Mouse (Mus musculus) limb, embryonic 14.5 days (tissue): ENCODE data around the gene Bicdl2. TPM values are rescaled to one million over a fixed set of nuclear protein-coding genes. Genes with fewer than 3 reads are reported as not detected.

Experiments used
- ATAC-seq: fragments of 200-750 bp; cut with Nextera tagmentation; 2 replicates; pipeline ENCODE4 v1.8.0; 2017; ENCODE audit warnings: low read depth, moderate number of reproducible peaks, moderate TSS enrichment; ENCODE audit not compliant: low FRiP score
- DNase-seq: peaks from one replicate; pipeline ENCODE4 v3.0.0-alpha.2; 2015; ENCODE audit warnings: low spot score
- H3K27ac ChIP-seq: fragments of 300-500 bp; sonication (generic); replicated peaks from 2 replicates; pipeline ENCODE4 v1.5.1; 2014; ENCODE audit warnings: low read depth, mild to moderate bottlenecking, low read length, moderate library complexity, mixed read lengths
- H3K27me3 ChIP-seq: fragments of 300-500 bp; sonication (generic); 2 replicates; pipeline ENCODE4 v1.6.1; 2014; ENCODE audit warnings: low read length, mixed read lengths; ENCODE audit not compliant: control insufficient read depth, insufficient read depth
- H3K36me3 ChIP-seq: fragments of 300-500 bp; sonication (generic); 2 replicates; pipeline ENCODE4 v1.6.1; 2014; ENCODE audit warnings: mild to moderate bottlenecking, low read length, moderate library complexity, mixed read lengths; ENCODE audit not compliant: control insufficient read depth, insufficient read depth
- H3K4me1 ChIP-seq: fragments of 300-500 bp; sonication (generic); 2 replicates; pipeline ENCODE4 v1.6.1; 2014; ENCODE audit warnings: antibody characterized with exemption, low read length, mixed read lengths; ENCODE audit not compliant: control insufficient read depth, insufficient read depth
- H3K4me2 ChIP-seq: fragments of 300-500 bp; sonication (generic); replicated peaks from 2 replicates; pipeline ENCODE4 v1.6.1; 2014; ENCODE audit warnings: low read depth, mild to moderate bottlenecking, low read length, moderate library complexity; ENCODE audit not compliant: severe bottlenecking
- H3K4me3 ChIP-seq: fragments of 300-500 bp; sonication (generic); replicated peaks from 2 replicates; pipeline ENCODE4 v1.5.1; 2014; ENCODE audit warnings: low read length
- H3K9ac ChIP-seq: fragments of 300-500 bp; sonication (generic); 2 replicates; pipeline ENCODE4 v1.6.1; 2014; ENCODE audit warnings: mild to moderate bottlenecking, low read depth, low read length, moderate library complexity; ENCODE audit not compliant: severe bottlenecking
- H3K9me3 ChIP-seq: fragments of 300-500 bp; sonication (generic); 2 replicates; pipeline ENCODE4 v1.6.1; 2016; ENCODE audit warnings: low read length; ENCODE audit not compliant: control insufficient read depth
- POLR2A ChIP-seq: fragments of 200-500 bp; IDR thresholded peaks from 2 replicates; pipeline ENCODE4 v1.8.0; 2012; ENCODE audit warnings: inconsistent platforms, mild to moderate bottlenecking, moderate library complexity, borderline replicate concordance; ENCODE audit not compliant: insufficient read depth, insufficient read length; ENCODE audit errors: extremely low read depth
- WGBS: fragments of 180-500 bp; shearing (Covaris S2); extraction: QIAGEN DNeasy Blood & Tissue Kit; methylation state at CpG from one replicate; pipeline ENCODE4 v1.1.7; 2014; 5-methylcytosine and 5-hydroxymethylcytosine counted together
- polyA plus RNA-seq, 2 experiments: library from polyadenylated mRNA; depleted of rRNA in 1 of 2; stranded (reverse) in 1 of 2; unstranded in 1 of 2; fragments of >200 nt; fragmentation: Nextera tagmentation in 1 of 2; extraction: Ambion mirVana in 1 of 2; gene quantifications; 2 replicates each; pipeline versions ENCODE4 v1.2.1 to v1.2.3; 2012 to 2014

Bicdl2 gene
- polyA plus RNA-seq, 2 experiments: 2.8 to 5.8 TPM

DNA sequence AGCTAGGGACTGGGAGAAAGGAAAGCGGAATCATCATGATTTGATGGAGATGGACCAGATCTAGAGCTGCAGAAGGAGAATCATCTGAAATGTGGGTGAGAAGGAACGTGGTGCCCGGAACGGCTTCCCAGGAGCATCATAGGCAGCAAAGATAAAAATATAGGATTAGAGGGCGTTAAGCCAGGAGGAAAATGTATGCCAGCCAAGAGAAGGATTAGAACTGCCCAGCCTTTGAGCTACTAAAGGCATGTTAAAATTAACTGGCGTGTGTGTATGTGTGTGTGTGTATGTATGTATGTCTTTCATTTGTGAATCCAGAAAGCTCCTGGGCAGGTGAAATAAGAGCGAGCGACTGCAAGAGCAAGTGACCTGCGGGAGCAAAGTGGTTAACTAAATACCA is 43.0 kb downstream of the Bicdl2 start:
- peaks cover 27% of the 10 kb centered on the region for H3K27me3 ChIP-seq
- H3K36me3 ChIP-seq: no peaks in the 10 kb centered on the region
- H3K4me3 ChIP-seq: no peak overlapping the region
- ATAC-seq: no peak
- peaks cover 3% of the 10 kb centered on the region; the same call in 1 of the 2 replicates for H3K4me1 ChIP-seq
- WGBS: 85% methylated on average over 9 of the region's 9 CpGs
- TF ChIP-seq POLR2A: no peak
- no peak overlapping the region for H3K9ac ChIP-seq
- no peak overlapping the region for H3K27ac ChIP-seq
- H3K4me2 ChIP-seq: no peak overlapping the region
- H3K9me3 ChIP-seq: no peaks in the 10 kb centered on the region
- no peak for DNase-seq

DNA sequence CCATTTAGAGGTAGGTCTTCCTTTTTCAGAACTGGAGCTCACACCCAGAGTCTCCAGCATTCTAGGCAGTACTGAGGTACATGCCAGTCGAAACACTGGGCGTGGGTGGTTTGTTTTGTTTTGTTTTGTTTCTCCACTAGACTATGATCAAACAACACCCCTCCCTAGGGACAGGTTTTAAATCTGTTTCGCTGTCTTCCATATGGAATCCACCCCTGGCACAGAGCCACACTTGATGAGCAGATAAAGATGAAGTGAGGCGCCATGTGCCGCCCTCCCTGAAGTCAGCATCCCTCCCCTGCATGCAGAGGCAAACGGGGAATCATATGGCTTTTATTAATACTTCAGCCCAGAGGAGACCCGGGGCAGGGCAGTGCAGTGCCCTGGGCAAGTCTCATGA is 44.4 kb downstream of the Bicdl2 start:
- TF ChIP-seq POLR2A: no peak
- 31% methylated on average over 7 of the region's 7 CpGs for WGBS
- H3K27ac ChIP-seq: no peak overlapping the region
- no peak overlapping the region for H3K9ac ChIP-seq
- peaks cover 14% of the 10 kb centered on the region for H3K27me3 ChIP-seq
- H3K4me2 ChIP-seq: no peak overlapping the region
- H3K4me3 ChIP-seq: no peak overlapping the region
- DNase-seq (peak; percentile 50), ATAC-seq (no peak)
- H3K4me1 ChIP-seq: no peaks in the 10 kb centered on the region
- no peaks in the 10 kb centered on the region for H3K36me3 ChIP-seq
- no peaks in the 10 kb centered on the region for H3K9me3 ChIP-seq

DNA sequence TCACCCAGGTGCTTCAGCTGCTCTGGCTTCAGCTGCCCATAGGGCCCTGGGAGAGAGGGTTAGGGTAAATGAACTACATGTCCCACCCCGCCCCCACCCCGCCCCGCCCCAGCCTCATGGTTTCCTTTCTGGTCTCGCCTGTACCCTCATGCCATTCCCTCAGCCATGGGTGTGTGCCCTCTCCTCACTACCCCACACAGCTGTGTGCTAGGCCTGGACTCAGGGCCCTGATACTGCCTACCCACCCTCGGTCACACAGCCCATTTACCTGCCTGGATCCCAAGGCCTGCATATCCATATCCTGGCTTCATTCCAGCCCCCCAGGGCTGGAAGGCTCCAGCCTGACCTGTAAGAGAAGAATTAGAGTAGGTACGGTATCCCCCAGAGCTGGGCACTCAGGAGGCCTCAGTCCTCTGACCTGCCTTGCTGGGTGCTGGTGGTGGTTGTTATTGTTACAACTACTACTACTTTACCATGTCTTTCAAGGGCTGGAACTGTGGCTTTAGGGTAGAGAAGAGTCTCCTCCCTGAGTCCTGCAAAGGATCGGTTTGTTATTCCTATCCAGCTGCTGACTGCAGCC is 45.3 kb downstream of the Bicdl2 start:
- ATAC-seq: no peak
- Histone ChIP-seq H3K36me3 (no peaks in the 10 kb centered on the region), H3K4me2 (no peak overlapping the region), H3K4me1 (no peaks in the 10 kb centered on the region), H3K27me3 (peaks cover 5% of the 10 kb centered on the region), H3K27ac (no peak overlapping the region), H3K4me3 (no peak overlapping the region), H3K9me3 (no peaks in the 10 kb centered on the region), H3K9ac (no peak overlapping the region)
- no peak for DNase-seq
- no peak for TF ChIP-seq POLR2A
- 69% methylated on average over 7 of the region's 7 CpGs for WGBS

DNA sequence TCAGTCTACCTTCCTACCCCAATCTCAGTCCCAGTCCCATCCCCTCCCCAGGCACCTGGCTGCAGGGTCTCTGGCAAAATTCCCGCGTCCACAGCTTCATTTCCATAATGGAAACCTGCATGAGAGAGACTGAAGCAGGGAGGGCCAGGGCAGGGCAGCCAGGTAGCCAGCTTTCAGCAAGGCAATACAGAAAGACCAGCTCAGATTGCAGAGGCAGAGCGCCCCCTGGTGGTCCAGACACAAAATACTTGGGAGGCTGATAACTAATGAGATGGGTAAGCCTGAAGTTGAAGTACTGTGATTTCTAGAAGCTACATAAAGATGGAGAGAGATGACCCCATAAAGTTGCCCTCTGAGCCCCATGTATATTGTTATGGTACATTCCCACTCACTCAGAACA is 45.9 kb downstream of the Bicdl2 start:
- Histone ChIP-seq H3K4me3 (no peak overlapping the region), H3K4me2 (no peak overlapping the region), H3K36me3 (no peaks in the 10 kb centered on the region), H3K9me3 (no peaks in the 10 kb centered on the region), H3K27ac (no peak overlapping the region), H3K4me1 (no peaks in the 10 kb centered on the region), H3K27me3 (no peaks in the 10 kb centered on the region), H3K9ac (no peak overlapping the region)
- TF ChIP-seq POLR2A: no peak
- peak; percentile 72 for DNase-seq
- no peak for ATAC-seq
- WGBS: 6% methylated on average over 3 of the region's 3 CpGs

DNA sequence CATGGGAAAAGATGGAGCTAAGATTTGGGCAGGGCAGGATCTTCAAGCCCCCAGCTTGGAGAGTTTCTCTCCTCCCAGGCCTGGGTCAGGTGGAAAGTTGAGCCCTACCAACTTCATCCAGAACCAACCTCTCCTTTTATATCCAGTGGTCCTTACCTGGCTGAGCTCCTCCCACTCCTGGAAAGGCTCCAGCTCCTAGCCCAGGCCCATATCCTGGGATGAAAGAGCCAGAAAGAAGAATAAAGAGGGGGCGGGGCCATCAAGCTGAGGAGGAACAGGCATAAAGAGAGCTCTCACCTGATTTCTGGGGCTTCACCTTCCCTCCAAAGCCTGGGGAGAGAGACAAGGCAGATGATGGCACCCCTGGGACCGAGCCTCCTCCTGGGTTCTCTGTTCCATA is 56.7 kb downstream of the Bicdl2 start:
- Histone ChIP-seq H3K4me2 (no peak overlapping the region), H3K27ac (no peak overlapping the region), H3K36me3 (no peaks in the 10 kb centered on the region), H3K9ac (no peak overlapping the region), H3K9me3 (no peaks in the 10 kb centered on the region), H3K4me3 (no peak overlapping the region), H3K27me3 (no peaks in the 10 kb centered on the region), H3K4me1 (no peaks in the 10 kb centered on the region)
- TF ChIP-seq POLR2A: no peak
- 63% methylated on average over 2 of the region's 2 CpGs for WGBS
- ATAC-seq: no peak
- DNase-seq: no peak

Other genes with a start within 250 kb of the Bicdl2 start
- not detected in 2 replicates for gene Vmn2r117, start 180.8 kb upstream of the Bicdl2 start, polyA plus RNA-seq (2012; rRNA removed)
- not detected in 2 replicates for gene Vmn2r117, start 180.8 kb upstream of the Bicdl2 start, polyA plus RNA-seq (2014; fragmentation: Nextera tagmentation; extraction: Ambion mirVana)
- gene Zfp213, start 96.3 kb upstream of the Bicdl2 start, polyA plus RNA-seq (2012; rRNA removed): 16.3 and 21.1 TPM in 2 replicates
- 17.4 and 18.1 TPM in 2 replicates for gene Zfp213, start 96.3 kb upstream of the Bicdl2 start, polyA plus RNA-seq (2014; fragmentation: Nextera tagmentation; extraction: Ambion mirVana)
- 27.6 and 33.8 TPM in 2 replicates for gene Zfp13, start 61.0 kb upstream of the Bicdl2 start, polyA plus RNA-seq (2012; rRNA removed)
- gene Zfp13, start 61.0 kb upstream of the Bicdl2 start, polyA plus RNA-seq (2014; fragmentation: Nextera tagmentation; extraction: Ambion mirVana): 16.2 and 16.3 TPM in 2 replicates
- 0.63 and 1.00 TPM in 2 replicates for gene Zscan10, start 59.6 kb upstream of the Bicdl2 start, polyA plus RNA-seq (2012; rRNA removed)
- gene Zscan10, start 59.6 kb upstream of the Bicdl2 start, polyA plus RNA-seq (2014; fragmentation: Nextera tagmentation; extraction: Ambion mirVana): 0.33 TPM in 1 of 2 replicates, not detected in the other
- 1.0 and 1.4 TPM in 2 replicates for gene Mmp25, start 15.2 kb upstream of the Bicdl2 start, polyA plus RNA-seq (2012; rRNA removed)
- 0.76 and 0.80 TPM in 2 replicates for gene Mmp25, start 15.2 kb upstream of the Bicdl2 start, polyA plus RNA-seq (2014; fragmentation: Nextera tagmentation; extraction: Ambion mirVana)
- 63.4 and 73.3 TPM in 2 replicates for gene Hcfc1r1, start 13.1 kb downstream of the Bicdl2 start, polyA plus RNA-seq (2012; rRNA removed)
- 85.3 and 85.4 TPM in 2 replicates for gene Hcfc1r1, start 13.1 kb downstream of the Bicdl2 start, polyA plus RNA-seq (2014; fragmentation: Nextera tagmentation; extraction: Ambion mirVana)
- gene Thoc6, start 13.4 kb downstream of the Bicdl2 start, polyA plus RNA-seq (2012; rRNA removed): 45.5 and 51.2 TPM in 2 replicates
- 41.8 and 44.2 TPM in 2 replicates for gene Thoc6, start 13.4 kb downstream of the Bicdl2 start, polyA plus RNA-seq (2014; fragmentation: Nextera tagmentation; extraction: Ambion mirVana)
- 13.6 and 16.1 TPM in 2 replicates for gene Tnfrsf12a, start 17.0 kb downstream of the Bicdl2 start, polyA plus RNA-seq (2012; rRNA removed)
- gene Tnfrsf12a, start 17.0 kb downstream of the Bicdl2 start, polyA plus RNA-seq (2014; fragmentation: Nextera tagmentation; extraction: Ambion mirVana): 20.3 and 24.0 TPM in 2 replicates
- gene Cldn6, start 18.7 kb downstream of the Bicdl2 start, polyA plus RNA-seq (2012; rRNA removed): 13.6 and 14.0 TPM in 2 replicates
- gene Cldn6, start 18.7 kb downstream of the Bicdl2 start, polyA plus RNA-seq (2014; fragmentation: Nextera tagmentation; extraction: Ambion mirVana): 11.3 and 14.7 TPM in 2 replicates
- gene Cldn9, start 23.5 kb downstream of the Bicdl2 start, polyA plus RNA-seq (2012; rRNA removed): 4.0 and 5.1 TPM in 2 replicates
- gene Cldn9, start 23.5 kb downstream of the Bicdl2 start, polyA plus RNA-seq (2014; fragmentation: Nextera tagmentation; extraction: Ambion mirVana): 5.9 and 9.6 TPM in 2 replicates
- 4.4 and 4.6 TPM in 2 replicates for gene 1520401A03Rik, start 62.3 kb downstream of the Bicdl2 start, polyA plus RNA-seq (2012; rRNA removed)
- 1.6 and 2.1 TPM in 2 replicates for gene 1520401A03Rik, start 62.3 kb downstream of the Bicdl2 start, polyA plus RNA-seq (2014; fragmentation: Nextera tagmentation; extraction: Ambion mirVana)
- gene Pkmyt1, start 65.8 kb downstream of the Bicdl2 start, polyA plus RNA-seq (2012; rRNA removed): 81.7 and 105 TPM in 2 replicates
- 46.4 and 47.5 TPM in 2 replicates for gene Pkmyt1, start 65.8 kb downstream of the Bicdl2 start, polyA plus RNA-seq (2014; fragmentation: Nextera tagmentation; extraction: Ambion mirVana)
- 9.7 and 13.4 TPM in 2 replicates for gene Paqr4, start 80.4 kb downstream of the Bicdl2 start, polyA plus RNA-seq (2012; rRNA removed)
- 15.7 and 17.3 TPM in 2 replicates for gene Paqr4, start 80.4 kb downstream of the Bicdl2 start, polyA plus RNA-seq (2014; fragmentation: Nextera tagmentation; extraction: Ambion mirVana)
- gene Kremen2, start 85.3 kb downstream of the Bicdl2 start, polyA plus RNA-seq (2012; rRNA removed): 40.1 and 50.6 TPM in 2 replicates
- gene Kremen2, start 85.3 kb downstream of the Bicdl2 start, polyA plus RNA-seq (2014; fragmentation: Nextera tagmentation; extraction: Ambion mirVana): 42.4 and 42.6 TPM in 2 replicates
- gene Flywch1, start 111.1 kb downstream of the Bicdl2 start, polyA plus RNA-seq (2012; rRNA removed): 47.1 and 58.5 TPM in 2 replicates
- 66.2 and 74.8 TPM in 2 replicates for gene Flywch1, start 111.1 kb downstream of the Bicdl2 start, polyA plus RNA-seq (2014; fragmentation: Nextera tagmentation; extraction: Ambion mirVana)
- 46.3 and 50.8 TPM in 2 replicates for gene Flywch2, start 125.6 kb downstream of the Bicdl2 start, polyA plus RNA-seq (2012; rRNA removed)
- gene Flywch2, start 125.6 kb downstream of the Bicdl2 start, polyA plus RNA-seq (2014; fragmentation: Nextera tagmentation; extraction: Ambion mirVana): 41.2 and 47.5 TPM in 2 replicates
- gene Srrm2, start 130.0 kb downstream of the Bicdl2 start, polyA plus RNA-seq (2012; rRNA removed): 654 and 850 TPM in 2 replicates
- 406 and 466 TPM in 2 replicates for gene Srrm2, start 130.0 kb downstream of the Bicdl2 start, polyA plus RNA-seq (2014; fragmentation: Nextera tagmentation; extraction: Ambion mirVana)
- 739 and 935 TPM in 2 replicates for gene Elob, start 168.6 kb downstream of the Bicdl2 start, polyA plus RNA-seq (2012; rRNA removed)
- gene Elob, start 168.6 kb downstream of the Bicdl2 start, polyA plus RNA-seq (2014; fragmentation: Nextera tagmentation; extraction: Ambion mirVana): 1,204 and 1,221 TPM in 2 replicates
- 0.12 and 0.14 TPM in 2 replicates for gene Prss33, start 175.6 kb downstream of the Bicdl2 start, polyA plus RNA-seq (2012; rRNA removed)
- not detected in 2 replicates for gene Prss33, start 175.6 kb downstream of the Bicdl2 start, polyA plus RNA-seq (2014; fragmentation: Nextera tagmentation; extraction: Ambion mirVana)
- 0.06 TPM in 1 of 2 replicates, not detected in the other for gene Prss32, start 183.3 kb downstream of the Bicdl2 start, polyA plus RNA-seq (2012; rRNA removed)
- gene Prss32, start 183.3 kb downstream of the Bicdl2 start, polyA plus RNA-seq (2014; fragmentation: Nextera tagmentation; extraction: Ambion mirVana): not detected in 2 replicates
- gene Prss41, start 183.7 kb downstream of the Bicdl2 start, polyA plus RNA-seq (2012; rRNA removed): 1.6 and 2.1 TPM in 2 replicates
- gene Prss41, start 183.7 kb downstream of the Bicdl2 start, polyA plus RNA-seq (2014; fragmentation: Nextera tagmentation; extraction: Ambion mirVana): 0.28 and 0.78 TPM in 2 replicates
- not detected in 2 replicates for gene Prss21, start 207.6 kb downstream of the Bicdl2 start, polyA plus RNA-seq (2012; rRNA removed)
- gene Prss21, start 207.6 kb downstream of the Bicdl2 start, polyA plus RNA-seq (2014; fragmentation: Nextera tagmentation; extraction: Ambion mirVana): not detected in 2 replicates
- gene Dcpp1, start 220.4 kb downstream of the Bicdl2 start, polyA plus RNA-seq (2012; rRNA removed): not detected in 2 replicates
- gene Dcpp1, start 220.4 kb downstream of the Bicdl2 start, polyA plus RNA-seq (2014; fragmentation: Nextera tagmentation; extraction: Ambion mirVana): not detected in 2 replicates
- not detected in 2 replicates for gene Dcpp2, start 220.4 kb downstream of the Bicdl2 start, polyA plus RNA-seq (2012; rRNA removed)
- gene Dcpp2, start 220.4 kb downstream of the Bicdl2 start, polyA plus RNA-seq (2014; fragmentation: Nextera tagmentation; extraction: Ambion mirVana): not detected in 2 replicates